Mouse (Mus musculus): Measurements from ENCODE around the gene Mtpn.

The Mtpn gene

DNA sequence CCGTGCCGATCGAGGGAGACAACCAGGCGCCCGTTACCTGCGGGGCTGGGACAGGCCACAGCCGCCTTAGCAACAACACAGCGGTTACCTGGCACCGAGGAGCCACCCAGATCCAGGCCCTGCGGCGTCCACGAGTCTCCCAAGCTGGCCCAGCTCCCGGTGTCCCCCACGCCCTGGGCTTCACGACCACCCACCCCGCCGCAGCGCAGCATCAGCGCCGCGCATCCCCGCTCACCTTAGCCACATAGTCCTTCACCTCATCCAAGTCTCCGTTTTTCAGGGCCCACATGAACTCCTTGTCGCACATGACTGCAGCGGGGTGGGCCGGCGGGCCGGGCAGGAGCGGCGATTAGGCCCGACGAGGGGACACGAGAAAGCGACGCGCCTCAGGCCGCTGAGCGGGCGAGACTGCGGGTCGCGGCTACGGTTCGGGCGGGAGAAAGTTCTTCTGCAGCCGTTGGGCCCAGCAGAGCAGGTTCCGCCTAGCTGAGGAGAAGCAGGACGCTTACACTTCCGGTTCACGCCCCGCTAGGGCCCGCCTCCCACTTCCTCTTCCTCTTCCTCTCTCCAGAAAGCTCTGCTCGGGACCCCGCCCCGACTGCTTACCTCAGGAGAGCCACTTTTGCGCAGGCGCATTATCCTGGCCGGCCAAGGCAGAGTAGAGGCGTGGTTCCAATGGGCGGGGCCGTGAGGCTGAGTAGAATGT lies at the start of gene Mtpn:
TSS of gene Mtpn (minus strand) at position 585 of the 706 bp plus-strand sequence.
- in situ Hi-C loops (cut with MboI, MseI), result loop anchor here (10.0 kb wide), 1 partner anchor 285 kb away; no protein-coding TSS in a partner anchor

DNA sequence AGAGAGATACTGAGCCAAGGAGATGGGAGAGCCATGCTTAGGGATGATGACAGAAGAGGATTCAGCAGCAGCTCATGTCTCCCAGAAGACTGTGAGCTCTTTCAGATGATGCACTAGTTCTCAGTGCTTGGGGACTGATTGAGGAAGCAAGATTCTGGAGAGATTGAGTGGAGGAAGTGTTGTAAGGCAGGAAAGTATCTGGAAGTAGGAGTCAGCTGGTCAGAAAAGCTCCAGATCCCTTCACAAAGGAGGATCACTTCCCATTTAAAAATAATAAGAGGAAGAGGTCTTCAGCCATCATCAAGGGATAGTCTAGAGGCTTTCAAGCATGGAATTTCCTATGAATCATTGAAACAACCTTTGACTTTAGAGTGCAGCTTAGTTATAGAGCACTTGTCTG lies 29.0 kb upstream of the Mtpn start:
- in situ Hi-C loops (cut with MboI, MseI), result loop anchor here (10.0 kb wide), 1 partner anchor 1564 kb away; no protein-coding TSS in a partner anchor

DNA sequence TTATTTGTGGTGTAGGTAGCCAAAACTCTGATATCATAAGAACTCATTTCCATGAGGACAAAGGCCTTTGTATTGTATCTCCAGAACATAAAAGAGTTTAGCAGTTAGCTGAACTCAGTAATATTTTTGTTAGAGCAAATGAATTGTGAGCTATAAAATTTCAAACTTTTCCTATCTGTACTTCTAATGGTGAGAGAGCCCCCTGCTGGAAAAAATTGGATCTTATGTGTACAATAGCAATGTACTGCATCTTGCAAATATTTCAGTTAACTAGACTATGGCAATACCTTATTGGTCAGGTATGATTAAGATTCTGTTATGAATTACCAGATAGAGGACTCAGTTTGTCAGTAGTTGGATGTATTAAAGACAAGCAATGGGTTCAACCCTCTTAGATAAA lies 28.1 kb upstream of the Mtpn start:
- in situ Hi-C loops (cut with MboI, MseI), result loop anchor here (10.0 kb wide), 1 partner anchor 1563 kb away; no protein-coding TSS in a partner anchor

- in situ Hi-C loops (cut with MboI, MseI), result loop anchor here (5.0 to 10.0 kb wide), 2 partner anchors 178 to 1555 kb away; no protein-coding TSS in a partner anchor
Observed at GRCm38 (mm10) chr6:35559950-35560349, 20.3 kb upstream of the Mtpn start.

- in situ Hi-C loops (cut with MboI, MseI), result loop anchor here (10.0 kb wide), 1 partner anchor 290 kb away; no protein-coding TSS in a partner anchor
Observed at GRCm38 (mm10) chr6:35544352-35544751, 4.7 kb upstream of the Mtpn start.

DNA sequence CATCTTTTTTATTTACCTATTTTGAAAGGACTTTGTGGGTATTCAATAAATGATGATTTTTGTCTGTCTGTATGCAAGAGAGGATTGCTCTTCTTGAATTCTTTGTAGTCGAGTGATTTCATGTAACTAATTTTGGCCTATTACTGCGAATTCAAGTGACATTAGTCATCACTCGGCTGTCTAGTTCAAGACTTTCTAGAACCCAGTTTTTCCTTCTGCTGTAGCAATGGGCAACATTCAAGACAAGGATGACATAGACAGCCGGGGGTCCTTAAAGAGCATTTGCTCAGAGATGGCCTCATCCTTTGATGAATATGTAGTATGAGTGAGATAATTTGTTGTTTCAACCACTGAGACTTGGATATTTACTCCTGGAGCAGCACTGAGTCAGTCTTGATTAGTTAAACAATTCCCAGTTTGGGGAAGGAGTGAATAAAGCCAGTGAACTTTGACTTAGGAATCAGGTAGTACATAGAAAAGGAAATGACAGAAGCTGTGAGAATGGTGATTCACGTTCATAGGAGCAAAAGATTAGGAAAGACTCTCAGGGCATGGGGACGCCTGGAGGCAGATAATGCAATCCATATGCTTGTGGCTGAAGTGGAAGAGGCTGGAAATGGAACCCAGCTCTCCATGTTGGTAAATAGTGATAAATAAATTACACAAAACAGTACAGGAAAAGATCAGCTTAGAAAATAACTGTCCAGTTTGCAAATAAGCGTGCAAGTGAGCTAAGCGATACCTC lies 3.1 kb upstream of the Mtpn start:
- in situ Hi-C loops (cut with MboI, MseI), result loop anchor here (10.0 kb wide), 1 partner anchor 288 kb away; no protein-coding TSS in a partner anchor

DNA sequence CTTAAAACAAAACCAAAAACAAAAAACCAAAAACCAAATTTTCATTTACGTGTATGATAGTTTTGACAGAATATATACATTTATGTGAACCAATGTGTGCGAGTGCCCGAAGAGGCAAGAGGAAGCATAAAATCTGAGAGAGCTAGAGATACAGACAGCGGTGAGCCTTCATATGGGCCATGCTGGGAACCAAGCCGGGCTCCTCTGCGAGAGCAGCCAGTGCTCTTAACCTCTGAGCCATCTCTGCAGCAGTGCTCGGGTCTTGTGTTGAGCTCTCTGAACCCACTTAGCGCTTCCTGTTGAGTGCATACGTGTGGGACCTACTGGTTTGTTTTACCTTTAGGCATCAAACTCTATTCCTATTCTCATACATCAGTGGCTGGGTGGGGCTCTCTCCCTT lies 689 bp upstream of the Mtpn start:
- in situ Hi-C loops (cut with MboI, MseI), result loop anchor here (10.0 kb wide), 1 partner anchor 286 kb away; no protein-coding TSS in a partner anchor

- in situ Hi-C loops (cut with MboI, MseI), result no loop called here
Observed at GRCm38 (mm10) chr6:35538757-35539303, 858 bp downstream of the Mtpn start.

DNA sequence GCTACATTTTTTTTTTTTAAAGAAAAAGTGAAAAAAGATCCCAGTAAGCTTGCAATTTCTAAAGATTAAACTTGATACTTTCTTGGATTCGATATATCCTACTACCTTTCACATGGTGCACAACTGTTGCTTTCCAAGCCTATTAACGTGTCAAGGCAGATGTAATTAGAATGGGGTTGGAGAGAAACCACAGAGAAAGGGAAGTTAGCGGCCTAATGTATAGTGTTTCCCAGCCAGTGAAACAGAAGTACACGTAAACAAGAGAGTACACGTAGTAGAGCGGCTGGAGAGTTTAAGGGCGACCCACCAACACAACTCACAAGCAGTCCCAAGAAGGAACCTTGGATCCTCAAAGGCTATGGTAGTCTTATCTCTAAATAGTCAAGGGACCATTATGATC lies 3.7 kb downstream of the Mtpn start:
- in situ Hi-C loops (cut with MboI, MseI), result no loop called here

- in situ Hi-C loops (cut with MboI, MseI), result loop anchor here (25.0 kb wide), 1 partner anchor 1301 kb away; no protein-coding TSS in a partner anchor
Observed at GRCm38 (mm10) chr6:35513362-35513761, 26.3 kb downstream of the Mtpn start.

DNA sequence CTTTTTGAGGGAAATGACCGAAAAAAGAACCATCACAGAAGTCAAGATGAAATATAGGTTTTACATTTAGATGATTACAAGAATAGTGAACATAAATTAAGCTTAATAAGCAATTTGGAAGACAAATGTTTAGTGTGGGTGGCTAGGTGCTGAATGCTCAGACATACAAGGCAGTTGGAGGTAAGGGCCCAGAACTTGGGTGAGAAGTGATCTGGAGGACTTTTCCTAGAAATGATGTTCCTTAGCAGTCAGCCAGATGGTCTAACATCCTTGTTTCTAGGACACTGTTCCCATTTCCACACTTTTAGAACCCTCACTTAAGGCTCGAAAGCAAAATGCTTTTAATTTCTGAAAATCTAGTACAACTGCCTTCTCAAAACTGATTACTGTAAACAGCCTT lies 34.9 kb downstream of the Mtpn start:
- in situ Hi-C loops (cut with MboI, MseI), result loop anchor here (25.0 kb wide), 1 partner anchor 1292 kb away; no protein-coding TSS in a partner anchor

GRCm38 (mm10) chr6:35502904-35503303 lies 36.8 kb downstream of the Mtpn start:
- in situ Hi-C loops (cut with MboI, MseI), result loop anchor here (25.0 kb wide), 1 partner anchor 1291 kb away; no protein-coding TSS in a partner anchor

GRCm38 (mm10) chr6:35499978-35500667 lies 39.6 kb downstream of the Mtpn start:
- in situ Hi-C loops (cut with MboI, MseI), result loop anchor here (10.0 to 25.0 kb wide), 2 partner anchors 115 to 1288 kb away; no protein-coding TSS in a partner anchor

DNA sequence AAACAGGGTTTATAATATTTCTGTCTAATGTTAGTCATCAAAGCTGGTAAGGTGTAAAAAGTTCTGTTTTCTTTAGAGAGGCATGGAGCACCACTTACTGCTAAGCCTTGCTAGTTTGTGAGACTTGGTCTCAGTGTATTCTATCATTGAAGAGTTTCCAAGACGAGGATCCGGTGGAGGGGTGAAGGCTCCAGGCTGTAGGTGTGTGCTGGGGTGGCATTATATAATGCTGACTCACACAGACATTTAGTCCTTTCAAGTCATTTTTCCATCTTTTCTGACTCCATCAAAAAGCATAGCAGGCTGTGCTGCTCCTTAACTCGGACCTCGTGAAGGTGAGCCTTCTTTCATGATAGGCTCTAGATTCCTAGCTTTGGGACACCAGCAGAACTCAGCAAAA lies 42.3 kb downstream of the Mtpn start:
- in situ Hi-C loops (cut with MboI, MseI), result loop anchor here (10.0 kb wide), 1 partner anchor 113 kb away; no protein-coding TSS in a partner anchor

DNA sequence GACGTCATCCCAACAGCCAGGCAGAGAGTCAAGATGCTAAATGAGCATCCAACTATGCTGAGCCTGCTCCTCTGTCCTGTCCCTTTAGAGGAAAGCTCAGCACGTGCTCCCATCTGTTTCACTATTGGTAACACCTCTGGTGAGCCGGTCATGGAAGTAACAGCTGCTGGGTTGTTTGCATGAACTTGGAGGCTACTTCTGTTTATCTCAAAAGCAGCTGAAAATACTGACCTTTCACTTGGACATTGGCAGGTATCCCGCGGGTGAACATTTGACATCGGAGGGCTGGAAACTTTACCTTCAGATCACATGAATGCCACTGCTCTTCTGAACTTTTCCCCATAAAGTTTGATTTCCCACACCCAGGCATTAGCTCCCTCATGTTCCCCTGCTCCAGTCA lies 45.8 kb downstream of the Mtpn start:
- in situ Hi-C loops (cut with MboI, MseI), result loop anchor here (10.0 kb wide), 1 partner anchor 109 kb away; no protein-coding TSS in a partner anchor

DNA sequence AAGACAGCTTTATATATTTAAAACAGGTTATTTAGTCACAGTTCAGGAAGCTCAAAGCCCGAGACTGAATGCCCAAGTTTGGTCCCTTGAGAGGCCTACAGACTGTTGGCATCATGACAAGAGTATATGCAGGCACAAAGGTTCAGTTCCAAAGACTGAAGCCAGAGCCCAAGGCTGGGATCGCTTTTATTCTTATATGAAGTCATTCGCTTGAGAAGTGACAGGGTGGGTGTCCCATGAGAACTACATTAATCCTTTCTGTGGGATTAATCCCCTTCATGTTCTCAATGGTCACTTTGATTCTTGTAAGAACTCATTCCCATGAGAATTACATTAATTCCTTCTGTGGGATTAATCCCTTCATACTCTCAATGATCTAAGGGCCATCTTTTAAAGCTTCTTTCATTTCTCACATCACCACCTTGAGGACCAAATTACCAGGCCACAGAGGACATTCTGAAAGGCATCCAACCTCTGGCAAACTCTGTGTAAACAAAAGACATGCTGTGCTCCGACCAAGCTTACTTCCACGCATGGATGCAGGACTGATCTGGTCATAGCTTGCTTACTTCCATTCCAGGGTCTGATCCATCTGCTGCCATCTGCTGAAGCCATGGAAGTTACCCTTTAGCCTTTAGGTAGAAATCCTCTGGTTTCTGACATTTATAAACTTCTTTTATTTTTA lies 59.9 kb downstream of the Mtpn start:
- in situ Hi-C loops (cut with MboI, MseI), result no loop called here

DNA sequence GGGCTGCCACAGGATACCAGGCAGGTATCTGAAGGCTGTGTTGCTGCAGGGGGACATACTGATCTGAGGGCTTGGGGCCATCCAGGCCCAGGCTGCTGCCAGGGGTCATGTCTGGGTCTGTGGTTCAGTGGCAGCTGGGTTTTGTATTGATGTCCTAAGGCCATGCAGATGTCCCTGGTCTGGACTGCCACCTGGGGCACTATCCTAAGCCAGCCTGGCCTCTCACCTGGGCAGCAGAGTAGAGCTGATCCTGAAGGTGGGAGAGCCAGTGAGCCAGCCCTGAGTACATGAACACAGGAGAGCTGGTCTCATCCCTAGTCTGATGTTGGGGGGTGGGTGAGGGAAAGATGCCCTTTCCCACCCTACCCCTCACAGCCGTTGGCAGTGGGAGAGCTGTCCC lies 62.9 kb downstream of the Mtpn start:
- in situ Hi-C loops (cut with MboI, MseI), result no loop called here

DNA sequence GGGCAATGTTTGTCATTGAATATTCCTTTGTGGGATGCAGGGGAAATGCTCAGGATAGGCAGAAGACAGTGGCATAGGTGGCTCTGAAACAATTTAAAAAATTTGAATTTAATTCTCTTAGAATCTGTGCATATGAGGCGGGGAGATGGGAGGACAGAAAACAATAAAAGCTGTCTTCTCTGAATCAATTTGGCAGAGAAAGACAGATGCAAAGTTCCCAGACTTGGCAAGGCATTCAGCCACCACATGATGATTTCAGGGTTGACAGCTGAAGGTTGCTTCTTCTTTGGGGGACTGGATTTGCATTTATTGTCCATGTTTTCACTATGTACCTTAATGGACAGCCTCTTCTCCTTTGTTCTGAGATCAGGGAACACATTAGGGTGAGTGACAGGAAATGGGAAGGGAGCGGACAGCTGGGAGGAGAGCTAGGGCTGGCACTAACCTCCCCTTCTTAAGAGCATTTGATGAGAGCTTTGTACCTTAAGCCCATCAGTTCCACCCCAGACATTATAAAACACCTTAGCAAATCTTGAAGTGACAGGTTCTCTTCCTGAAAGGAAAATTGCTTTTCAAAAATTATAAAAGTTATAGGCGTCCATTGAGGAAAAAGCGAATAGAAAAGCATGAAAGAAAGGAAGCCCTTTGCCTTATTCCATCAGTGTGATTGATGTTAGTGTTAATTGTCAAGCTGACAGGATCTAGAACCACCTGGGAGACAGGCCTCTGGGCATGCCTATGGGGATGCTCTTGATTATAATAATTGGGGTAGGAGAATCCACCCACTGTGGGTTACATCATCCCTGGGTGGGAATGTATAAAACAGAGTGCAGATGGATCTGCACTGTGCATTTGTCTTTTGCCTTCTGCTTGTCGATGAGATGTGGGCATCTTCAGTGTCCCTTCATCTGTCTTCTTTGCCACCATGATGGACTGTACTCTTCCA lies 76.0 kb downstream of the Mtpn start:
- in situ Hi-C loops (cut with MboI, MseI), result no loop called here

GRCm38 (mm10) chr6:35462484-35462883 lies 77.2 kb downstream of the Mtpn start:
- in situ Hi-C loops (cut with MboI, MseI), result no loop called here
